Mouse (Mus musculus) embryonic fibroblast, embryonic 13.5 days (primary cell): ENCODE data around the gene Nfic. TPM values are rescaled to one million over a fixed set of nuclear protein-coding genes. Genes with fewer than 3 reads are reported as not detected.

Experiments used
- H3K27ac ChIP-seq: 2 replicates; pipeline ENCODE4 v1.5.1; 2012; ENCODE audit warnings: low read length, control low read depth, inconsistent platforms; ENCODE audit not compliant: insufficient read depth
- H3K4me1 ChIP-seq: 2 replicates; pipeline ENCODE4 v1.6.1; 2011; ENCODE audit warnings: low read length; ENCODE audit not compliant: control insufficient read depth, insufficient read depth
- H3K4me3 ChIP-seq: 2 replicates; pipeline ENCODE4 v1.5.1; 2011; ENCODE audit warnings: mild to moderate bottlenecking, control low read depth, low read length; ENCODE audit not compliant: insufficient read depth
- CTCF ChIP-seq: IDR thresholded peaks from 2 replicates; pipeline ENCODE4 v1.5.1; 2011; ENCODE audit warnings: mild to moderate bottlenecking, control low read depth, low read length, moderate library complexity, borderline replicate concordance; ENCODE audit not compliant: insufficient read depth
- POLR2A ChIP-seq: IDR thresholded peaks from 2 replicates; pipeline ENCODE4 v1.6.1; 2011; ENCODE audit warnings: low read depth, mild to moderate bottlenecking, control low read depth, low read length, moderate library complexity
- polyA plus RNA-seq: library from polyadenylated mRNA; stranded (reverse); fragments of >200 nt; gene quantifications from 2 replicates; pipeline ENCODE4 v1.2.4, GENCODE M21; 2011; ENCODE audit warnings: low read depth; ENCODE audit not compliant: missing spikeins, insufficient read length

The Nfic gene
- polyA plus RNA-seq, 1 experiment: 84.8 TPM

DNA sequence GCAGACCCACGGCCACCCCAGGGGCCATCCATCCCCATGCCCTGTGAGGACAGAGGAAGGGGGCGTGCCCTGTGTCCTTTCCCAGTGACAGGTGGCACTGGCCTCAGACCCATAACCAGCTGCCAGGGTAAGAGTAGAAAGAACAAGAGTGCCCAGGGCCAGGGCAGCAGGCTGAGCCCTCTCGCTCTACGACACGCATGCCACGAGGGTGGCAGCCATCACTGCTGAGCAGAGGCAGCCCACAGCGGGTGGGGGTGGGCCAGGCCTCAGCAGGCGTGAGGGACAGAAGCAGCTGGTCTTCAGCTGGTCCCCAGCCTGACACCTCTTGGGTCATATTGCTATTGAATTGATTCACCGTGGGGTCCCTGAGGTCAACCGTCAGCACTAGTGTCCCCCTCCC is 31.1 kb upstream of the Nfic start:
- no peak overlapping the region for H3K27ac ChIP-seq
- TF ChIP-seq CTCF (no peak), POLR2A (no peak)
- H3K4me1 ChIP-seq: no peaks in the 10 kb centered on the region
- no peak overlapping the region for H3K4me3 ChIP-seq

- no peak overlapping the region for H3K4me3 ChIP-seq
- no peak for TF ChIP-seq CTCF
- no peak for TF ChIP-seq POLR2A
- H3K4me1 ChIP-seq: no peaks in the 10 kb centered on the region
- H3K27ac ChIP-seq: no peak overlapping the region
Observed at GRCm38 (mm10) chr10:81485479-81486018, 30.1 kb upstream of the Nfic start.

DNA sequence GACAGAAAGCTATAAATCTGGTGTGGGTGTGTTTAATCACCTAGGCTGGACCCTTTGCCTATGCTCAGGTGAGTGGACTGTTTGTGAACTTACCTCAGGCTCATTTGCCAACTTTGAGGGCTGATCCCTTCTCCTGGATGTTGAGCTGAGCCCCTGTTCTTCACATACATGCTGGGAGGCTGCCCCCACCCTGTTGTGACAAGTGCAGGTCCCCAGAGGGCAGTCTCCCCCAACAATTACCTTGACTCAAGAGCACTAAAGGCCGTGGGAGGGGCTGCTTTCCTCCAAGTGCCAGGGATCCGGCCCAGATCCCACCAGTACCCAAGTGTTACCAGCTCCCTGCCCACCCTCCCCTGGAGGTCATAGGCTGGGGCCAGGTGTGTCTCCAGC is 29.6 kb upstream of the Nfic start:
- Histone ChIP-seq H3K27ac (no peak overlapping the region), H3K4me3 (no peak overlapping the region), H3K4me1 (no peaks in the 10 kb centered on the region)
- TF ChIP-seq CTCF: no peak
- no peak for TF ChIP-seq POLR2A

GRCm38 (mm10) chr10:81484441-81485059 is 29.1 kb upstream of the Nfic start:
- TF ChIP-seq CTCF (no peak), POLR2A (no peak)
- no peak overlapping the region for H3K4me3 ChIP-seq
- H3K27ac ChIP-seq: no peak overlapping the region
- H3K4me1 ChIP-seq: no peaks in the 10 kb centered on the region

- no peak overlapping the region for H3K27ac ChIP-seq
- peak; percentile 36; the same call in 1 of the 2 replicates for TF ChIP-seq CTCF
- TF ChIP-seq POLR2A: no peak
- no peak overlapping the region for H3K4me3 ChIP-seq
- no peaks in the 10 kb centered on the region for H3K4me1 ChIP-seq
Observed at GRCm38 (mm10) chr10:81483983-81484382, 28.5 kb upstream of the Nfic start.

DNA sequence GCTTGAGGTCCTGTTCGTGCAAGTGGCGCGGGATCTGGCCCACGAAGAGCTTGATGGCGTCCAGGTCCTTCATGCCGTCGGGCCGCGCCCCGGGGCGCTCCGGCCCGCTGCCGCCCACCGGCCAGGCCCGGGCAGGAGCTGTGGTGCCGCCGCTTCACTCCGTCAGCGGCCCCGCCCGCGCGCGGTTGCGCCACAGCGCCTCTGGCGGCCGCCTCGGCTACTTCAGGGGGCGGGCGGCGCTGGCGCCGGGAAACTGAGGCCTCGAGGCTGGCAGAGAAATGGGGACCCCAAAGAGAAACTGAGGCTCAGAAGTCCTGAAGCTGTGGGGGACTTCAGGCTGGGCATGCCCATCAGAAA is 27.1 kb upstream of the Nfic start, which contains the start of gene Celf5:
Gene Celf5, minus strand, starts transcription at position 177 of the 357 bp plus-strand sequence.
- TF ChIP-seq CTCF (peak; percentile 32; the same call in 1 of the 2 replicates), POLR2A (no peak)
- Histone ChIP-seq H3K4me1 (no peaks in the 10 kb centered on the region), H3K27ac (no peak within 1 kb of the TSS), H3K4me3 (peak within 1 kb of the TSS; percentile 51)

DNA sequence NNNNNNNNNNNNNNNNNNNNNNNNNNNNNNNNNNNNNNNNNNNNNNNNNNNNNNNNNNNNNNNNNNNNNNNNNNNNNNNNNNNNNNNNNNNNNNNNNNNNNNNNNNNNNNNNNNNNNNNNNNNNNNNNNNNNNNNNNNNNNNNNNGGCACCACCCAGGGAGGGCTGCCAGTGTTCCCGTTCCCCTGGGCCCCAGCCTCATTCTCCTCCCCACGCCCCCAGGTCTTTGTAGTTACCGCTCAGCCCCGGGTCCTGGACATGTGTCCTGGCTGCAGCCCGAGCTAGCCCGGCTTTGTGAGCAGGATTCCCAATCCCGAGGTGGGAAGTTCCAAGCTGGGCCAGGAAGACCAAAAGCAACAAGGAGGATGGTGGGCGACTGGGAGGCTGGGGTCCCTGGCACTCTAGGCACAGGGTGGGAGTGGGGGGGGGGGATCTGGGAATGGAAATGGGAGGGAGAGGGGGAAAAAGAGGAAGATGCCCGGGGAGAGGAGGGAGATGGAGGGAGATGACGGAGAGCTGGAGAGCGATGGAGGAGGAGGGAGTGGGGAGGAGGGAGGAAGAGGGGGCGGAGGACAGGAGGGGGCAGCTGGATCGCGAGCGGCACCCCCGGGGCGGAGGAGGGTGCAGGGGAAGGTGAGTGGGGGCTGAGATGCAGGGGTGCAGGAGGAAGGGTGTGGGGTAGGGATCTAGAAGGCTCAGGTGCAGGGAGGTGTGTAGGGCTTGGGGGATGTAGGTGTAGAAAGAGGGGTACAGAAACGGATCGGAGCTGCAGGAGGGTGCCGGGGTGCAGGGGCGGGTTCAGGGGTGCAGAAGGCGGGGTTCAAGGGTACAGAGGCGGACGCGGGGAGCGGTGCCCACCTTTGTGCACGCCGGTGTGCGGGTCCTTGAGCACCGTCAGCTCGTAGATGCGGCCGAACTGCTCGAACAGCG is 26.4 kb upstream of the Nfic start:
- H3K27ac ChIP-seq: no peak overlapping the region
- H3K4me1 ChIP-seq: no peaks in the 10 kb centered on the region
- TF ChIP-seq CTCF (no peak), POLR2A (no peak)
- H3K4me3 ChIP-seq: peak overlapping the region; percentile 51

- no peak for TF ChIP-seq POLR2A
- TF ChIP-seq CTCF: no peak
- no peak overlapping the region for H3K4me3 ChIP-seq
- no peaks in the 10 kb centered on the region for H3K4me1 ChIP-seq
- no peak overlapping the region for H3K27ac ChIP-seq
Observed at GRCm38 (mm10) chr10:81474461-81474860, 19.0 kb upstream of the Nfic start.

- Histone ChIP-seq H3K4me3 (no peak overlapping the region), H3K27ac (no peak overlapping the region), H3K4me1 (no peaks in the 10 kb centered on the region)
- TF ChIP-seq CTCF (no peak), POLR2A (no peak)
Observed at GRCm38 (mm10) chr10:81473003-81473451, 17.6 kb upstream of the Nfic start.

- Histone ChIP-seq H3K4me3 (no peak overlapping the region), H3K4me1 (no peaks in the 10 kb centered on the region), H3K27ac (no peak overlapping the region)
- no peak for TF ChIP-seq CTCF
- TF ChIP-seq POLR2A: no peak
Observed at GRCm38 (mm10) chr10:81472403-81473002, 17.1 kb upstream of the Nfic start.

DNA sequence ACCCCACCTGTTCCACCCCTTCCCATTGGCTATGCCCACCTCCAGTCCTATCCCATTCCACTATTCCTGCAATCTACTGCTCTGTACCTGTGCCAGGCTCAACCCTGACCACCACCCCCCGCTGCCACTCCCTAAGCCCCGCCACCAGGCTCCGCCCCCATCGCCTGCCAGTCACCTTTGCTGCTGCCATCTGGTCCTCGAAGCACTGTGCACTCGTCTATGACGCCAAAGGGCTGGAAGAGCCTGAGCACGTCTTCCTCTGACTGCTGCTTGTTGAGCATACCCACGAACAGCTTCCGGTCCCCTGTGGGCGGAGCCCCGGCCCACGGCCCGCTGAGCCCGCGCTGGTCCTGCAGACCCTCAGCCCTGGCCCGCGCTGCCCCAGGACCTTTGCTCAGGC is 15.0 kb upstream of the Nfic start:
- H3K4me3 ChIP-seq: no peak overlapping the region
- H3K27ac ChIP-seq: no peak overlapping the region
- TF ChIP-seq CTCF: no peak
- TF ChIP-seq POLR2A: no peak
- no peaks in the 10 kb centered on the region for H3K4me1 ChIP-seq
